Mouse (Mus musculus) gastrocnemius, adult 8-10 months (tissue): ENCODE data around the gene Xpnpep3. TPM values are rescaled to one million over a fixed set of nuclear protein-coding genes. Genes with fewer than 3 reads are reported as not detected.

Source experiments
- DNase-seq, 2 experiments: peaks; one replicate each; pipeline ENCODE4 v3.0.0; 2022; ENCODE audit warnings: low spot score in 2 of 2
- total RNA-seq, 4 experiments: library from RNA; stranded (reverse); gene quantifications; 2 replicates each; pipeline ENCODE4 v1.2.4; 2022

The Xpnpep3 gene
- total RNA-seq, 4 experiments from 2014 or later = 4.6 to 8.1 (median 7.7) TPM

DNA sequence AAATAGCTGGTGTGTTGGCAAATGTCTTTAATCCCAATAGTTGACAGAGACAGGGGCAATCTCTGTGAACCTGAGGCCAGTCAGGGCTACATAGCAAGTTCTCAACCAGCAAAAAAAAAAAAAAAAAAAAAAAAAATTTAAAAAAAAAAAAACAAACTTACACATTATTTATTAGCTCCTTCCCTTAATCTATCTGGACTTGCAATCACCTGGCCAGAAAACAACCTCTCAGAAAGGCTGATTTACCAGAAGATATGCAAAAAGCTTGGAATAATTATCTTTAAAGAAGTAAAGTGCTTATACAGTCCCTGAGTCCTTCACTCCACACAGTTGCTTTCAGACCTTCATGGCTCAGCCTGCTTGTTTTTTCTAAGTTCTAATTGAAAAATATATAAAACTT lies 1.7 kb upstream of the Xpnpep3 start:
- no peak for DNase-seq

DNA sequence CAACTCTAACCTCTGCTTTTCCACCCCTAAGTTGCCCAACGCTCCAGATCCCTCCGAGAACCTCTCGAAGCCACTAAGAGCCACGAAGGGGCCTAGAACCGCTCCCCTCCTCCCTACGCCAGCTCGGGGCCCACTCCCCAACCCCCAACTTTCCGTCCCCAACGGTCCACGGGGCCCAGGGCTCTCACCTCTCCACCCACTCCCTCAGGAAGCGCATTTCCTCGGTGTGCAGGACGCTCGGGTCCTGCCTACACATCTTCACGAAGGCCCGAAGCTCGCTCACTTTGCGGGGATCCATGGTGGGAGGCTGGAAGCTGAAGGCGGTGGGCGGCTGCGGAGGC lies 671 bp upstream of the Xpnpep3 start:
- no peak for DNase-seq

DNA sequence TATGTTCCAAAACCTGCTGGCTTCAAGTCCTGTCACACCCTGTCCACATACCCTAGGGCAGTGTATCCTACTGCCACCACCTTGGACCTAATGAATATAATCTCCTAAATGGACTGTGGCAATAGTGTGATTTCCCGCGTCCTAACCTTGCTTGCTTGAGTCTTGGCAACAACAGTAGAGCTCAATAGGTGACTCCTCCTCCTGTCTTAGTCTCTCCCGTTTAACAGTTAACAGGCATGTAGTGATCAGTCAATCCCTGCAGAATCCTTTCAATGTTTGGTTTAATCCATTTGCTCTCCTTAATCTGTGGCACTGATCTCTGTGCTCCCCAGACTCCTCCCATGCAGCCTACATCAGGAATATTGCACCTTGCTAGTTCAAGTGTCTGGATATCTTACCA lies 5.1 kb downstream of the Xpnpep3 start:
- DNase-seq = no peak

DNA sequence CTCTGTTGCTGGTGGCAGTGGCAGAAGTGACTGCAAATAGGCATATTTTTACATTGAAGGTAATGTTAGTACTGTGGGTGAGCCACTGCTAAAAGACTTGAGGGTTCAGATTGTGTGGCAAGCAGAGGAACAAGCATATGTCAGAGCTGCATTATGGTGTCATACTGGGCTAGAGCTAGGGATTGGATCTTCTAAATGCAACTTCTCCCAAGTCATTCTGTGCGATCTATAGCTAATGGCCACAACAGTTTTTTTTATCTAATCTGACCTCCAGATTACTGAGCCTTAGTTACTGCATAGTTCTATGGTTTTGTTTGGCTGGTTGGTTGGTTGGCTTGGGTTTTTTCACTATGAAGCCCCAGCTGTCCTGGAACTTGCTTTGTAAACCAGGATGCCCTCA lies 8.3 kb downstream of the Xpnpep3 start, which contains the start of gene Dnajb7:
Dnajb7 (minus strand) TSS at position 101 of the 400 bp plus-strand sequence.
- DNase-seq = no peak

DNA sequence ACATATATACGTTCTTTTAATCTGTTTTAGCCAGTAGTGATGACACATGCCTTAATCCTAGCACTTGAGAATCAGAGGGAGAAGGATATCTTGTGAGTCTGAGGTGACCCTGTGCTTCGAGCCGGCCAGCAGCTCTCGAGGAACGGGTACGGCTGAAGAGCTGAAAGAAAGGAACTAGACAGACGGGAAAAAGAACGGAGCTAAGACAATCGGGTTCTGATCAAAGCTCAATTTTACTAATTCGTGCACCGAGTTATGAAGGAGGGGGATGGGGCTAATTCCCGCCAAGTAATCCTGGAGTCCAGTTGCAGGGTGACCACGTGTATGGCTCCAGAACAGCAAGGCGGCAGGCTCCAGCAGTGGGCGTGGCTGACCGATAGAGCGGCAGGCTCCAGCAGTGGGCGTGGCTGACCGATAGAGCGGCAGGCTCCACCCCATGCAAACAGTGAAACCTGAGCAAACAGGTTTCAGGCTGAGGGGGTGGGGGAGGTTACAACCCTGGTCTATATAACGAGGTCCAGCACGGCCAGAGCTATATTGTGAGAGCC lies 16.9 kb downstream of the Xpnpep3 start:
- DNase-seq = peak; percentile 50 to 75

DNA sequence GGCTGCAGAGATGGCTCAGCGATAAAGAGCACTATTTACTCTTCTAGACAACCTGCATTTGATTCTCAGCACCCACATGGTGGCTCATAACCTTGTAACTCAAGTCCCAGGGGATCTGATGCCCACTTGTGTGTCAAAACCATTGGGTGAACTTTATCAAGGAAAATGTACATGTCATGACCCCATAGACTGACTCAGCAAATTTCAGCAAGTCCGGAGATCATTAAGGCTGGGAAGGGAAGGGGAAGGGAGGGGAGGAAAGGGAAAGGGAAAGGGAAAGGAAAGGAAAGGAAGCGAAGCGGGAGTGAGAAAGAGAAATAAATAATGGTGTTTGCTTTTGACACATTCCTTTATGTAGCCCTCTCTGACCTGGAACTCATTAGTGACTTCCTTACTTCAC lies 18.1 kb downstream of the Xpnpep3 start:
- no peak for DNase-seq

DNA sequence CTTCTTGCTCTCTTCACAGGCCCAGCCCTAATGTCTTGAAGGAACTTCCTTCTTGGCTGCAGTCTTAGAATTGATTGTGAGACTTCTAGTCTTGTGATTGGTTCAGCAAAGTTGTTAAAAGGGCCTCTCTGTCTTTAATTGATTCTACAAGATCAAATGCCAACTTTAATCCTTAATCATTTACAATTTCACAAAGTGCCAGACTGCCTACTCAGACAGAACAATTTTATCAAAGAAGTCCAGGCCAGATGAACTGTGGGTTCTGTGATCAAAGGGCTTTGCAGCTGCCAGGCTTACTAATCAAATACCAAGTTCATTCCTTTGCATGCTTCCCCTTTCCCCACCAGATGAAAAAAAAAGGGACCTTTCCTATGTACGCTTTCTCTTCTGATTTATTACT lies 21.5 kb downstream of the Xpnpep3 start:
- no peak for DNase-seq

DNA sequence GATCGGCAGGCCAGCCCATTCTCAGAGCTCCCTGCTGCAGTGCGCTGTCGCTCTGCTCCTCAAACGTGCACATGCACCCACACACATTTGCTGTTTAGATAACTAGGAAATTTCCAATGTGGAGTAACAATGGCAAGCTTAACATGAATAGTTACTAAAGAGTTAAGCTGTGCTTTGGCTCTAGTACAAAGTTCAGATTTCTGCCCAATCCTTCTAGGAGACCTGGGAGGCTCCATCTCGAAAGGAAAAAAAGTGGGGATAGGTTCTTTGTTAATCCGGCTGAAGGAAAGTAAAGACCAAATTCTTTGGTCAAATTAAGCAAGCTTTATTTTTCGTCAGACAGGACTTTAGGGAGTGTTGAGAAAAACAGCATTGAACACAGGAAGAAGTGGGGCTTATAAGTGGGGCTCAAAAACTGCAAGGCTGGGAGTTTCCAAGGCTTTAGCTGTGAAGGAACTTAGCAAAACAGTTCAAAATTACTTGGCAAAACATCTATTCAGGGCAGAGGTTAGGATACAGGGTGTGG lies 22.3 kb downstream of the Xpnpep3 start:
- no peak for DNase-seq

DNA sequence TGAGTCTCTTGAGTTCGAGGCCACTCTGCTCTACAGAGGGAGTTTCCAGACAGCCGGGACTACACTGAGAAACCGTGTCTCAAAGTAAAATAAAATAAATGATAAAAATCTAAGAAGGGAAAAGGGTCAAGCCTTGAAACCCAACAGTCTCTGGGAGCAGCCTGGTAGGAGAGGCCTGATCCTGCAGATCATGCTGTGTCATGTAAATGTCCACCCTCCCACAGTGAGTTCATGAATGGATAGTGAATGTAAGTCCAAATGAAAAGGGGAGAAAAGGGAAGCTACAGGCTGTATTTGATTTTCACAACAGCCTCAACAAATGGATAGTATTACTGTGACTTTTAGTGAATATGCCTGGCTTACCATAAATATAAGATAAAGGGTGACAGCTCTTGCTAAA lies 25.4 kb downstream of the Xpnpep3 start:
- DNase-seq = no peak

DNA sequence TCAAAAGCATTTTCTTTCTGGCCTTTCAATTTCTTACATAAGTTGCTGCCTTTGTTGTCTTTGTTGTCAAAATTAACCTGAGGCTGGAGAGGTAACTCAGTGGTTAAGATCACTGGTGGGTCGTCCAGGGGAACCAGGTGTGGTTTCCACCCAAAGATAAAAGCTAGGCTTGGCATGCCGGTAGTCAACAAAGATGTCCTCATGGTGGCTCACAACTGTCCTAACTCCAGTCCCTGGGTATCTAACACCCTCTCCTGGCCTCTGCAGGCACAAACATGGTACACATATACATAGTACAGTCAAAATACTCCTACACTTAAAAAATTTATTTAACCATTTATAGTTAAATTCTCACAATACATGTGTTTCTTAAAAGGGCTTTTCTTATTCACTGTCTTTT lies 28.0 kb downstream of the Xpnpep3 start:
- DNase-seq = no peak

DNA sequence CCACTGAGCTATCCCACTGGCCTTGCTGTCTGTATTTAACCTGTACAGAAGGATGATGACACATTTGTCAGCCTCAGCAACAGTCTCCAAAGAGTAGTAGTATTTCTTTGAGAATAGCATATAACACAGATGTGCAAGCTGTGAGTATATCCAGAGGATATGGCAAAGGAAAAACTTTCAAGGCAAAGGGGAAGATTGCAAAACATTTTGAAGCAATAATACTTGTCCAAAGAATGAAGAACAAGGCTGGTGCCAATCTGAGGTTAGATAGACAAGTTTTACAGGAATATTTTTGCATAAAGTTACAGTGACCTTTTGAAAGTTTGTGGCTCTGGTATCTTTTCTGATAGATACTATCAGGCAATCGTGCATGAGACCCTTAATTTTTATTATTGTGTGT lies 31.3 kb downstream of the Xpnpep3 start:
- no peak for DNase-seq

DNA sequence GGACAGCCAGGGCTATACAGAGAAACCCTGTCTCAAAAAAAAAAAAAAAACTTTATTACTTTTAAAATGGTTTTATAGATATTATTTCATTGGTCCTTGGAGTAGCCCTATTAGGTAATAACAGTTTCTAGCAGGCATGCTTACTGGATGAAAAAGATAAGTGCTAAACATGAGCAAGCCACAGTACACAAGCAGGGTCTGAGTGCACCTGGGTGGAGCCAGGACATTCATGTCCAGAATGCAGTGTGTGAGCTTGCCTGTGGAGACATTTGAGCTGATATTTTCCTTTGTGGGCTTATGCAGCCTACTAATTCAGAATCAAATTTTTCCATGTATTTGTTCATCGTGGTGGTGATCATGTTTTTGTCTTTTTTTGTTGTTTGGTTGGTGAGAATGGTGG lies 38.4 kb downstream of the Xpnpep3 start:
- no peak for DNase-seq

DNA sequence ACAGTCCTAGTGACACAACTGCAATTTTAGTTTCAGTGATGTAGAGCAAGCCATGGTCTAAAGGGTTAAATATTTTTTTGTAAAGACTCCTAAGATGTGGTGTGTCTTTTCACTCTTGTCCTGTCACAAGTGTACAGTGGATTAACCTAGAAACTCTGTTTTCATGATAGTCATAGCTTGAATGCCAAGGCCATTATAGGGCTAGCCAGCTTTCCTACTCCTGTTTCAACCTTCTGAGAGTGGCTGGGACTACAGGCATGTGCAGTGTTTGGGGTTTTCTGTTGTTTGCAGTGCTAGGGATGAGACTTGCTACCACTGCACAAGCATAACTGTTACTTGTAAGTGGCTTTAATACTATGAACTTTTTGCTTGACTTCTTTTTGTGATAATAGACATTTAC lies 39.3 kb downstream of the Xpnpep3 start:
- no peak for DNase-seq

DNA sequence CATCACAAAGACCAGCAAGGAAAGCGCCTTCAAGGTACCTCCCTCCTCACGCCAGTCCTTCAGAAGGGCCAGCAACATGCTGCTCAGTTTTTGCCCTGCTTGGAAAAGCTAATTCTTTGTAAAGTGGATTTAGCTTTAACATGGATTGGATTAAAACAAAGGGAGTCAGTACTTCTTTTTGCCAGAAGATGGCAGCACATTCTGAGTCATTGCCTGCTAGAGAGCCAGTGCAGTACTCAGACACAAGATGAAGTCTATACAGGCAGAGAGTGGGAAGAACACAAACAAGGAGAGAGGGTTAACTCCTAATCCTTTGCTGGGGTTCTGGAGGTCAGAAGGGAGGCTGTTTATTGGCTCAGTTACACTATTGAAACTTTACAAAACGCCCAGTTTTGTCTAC lies 48.5 kb downstream of the Xpnpep3 start:
- peak in 1 of 2 experiments; percentile 34 for DNase-seq

DNA sequence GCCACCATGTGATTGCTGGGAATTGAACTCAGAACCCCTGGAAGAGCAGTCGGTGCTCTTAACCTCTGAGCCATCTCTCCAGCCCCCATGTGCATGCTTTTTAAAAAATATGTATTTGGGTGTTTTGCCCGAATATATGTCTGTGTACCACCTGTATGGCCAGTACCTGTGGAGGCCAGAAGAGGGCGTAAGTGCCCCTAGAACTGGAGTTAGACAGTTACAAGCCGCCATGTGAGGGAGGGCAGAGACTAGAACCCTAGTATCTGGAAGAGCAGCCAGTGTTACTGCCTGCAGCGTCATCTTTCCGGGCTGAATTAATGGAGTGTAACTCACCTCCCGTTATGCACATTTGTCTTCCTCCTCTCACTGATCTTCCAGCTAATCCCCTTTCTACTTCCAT lies 61.6 kb downstream of the Xpnpep3 start:
- no peak for DNase-seq

DNA sequence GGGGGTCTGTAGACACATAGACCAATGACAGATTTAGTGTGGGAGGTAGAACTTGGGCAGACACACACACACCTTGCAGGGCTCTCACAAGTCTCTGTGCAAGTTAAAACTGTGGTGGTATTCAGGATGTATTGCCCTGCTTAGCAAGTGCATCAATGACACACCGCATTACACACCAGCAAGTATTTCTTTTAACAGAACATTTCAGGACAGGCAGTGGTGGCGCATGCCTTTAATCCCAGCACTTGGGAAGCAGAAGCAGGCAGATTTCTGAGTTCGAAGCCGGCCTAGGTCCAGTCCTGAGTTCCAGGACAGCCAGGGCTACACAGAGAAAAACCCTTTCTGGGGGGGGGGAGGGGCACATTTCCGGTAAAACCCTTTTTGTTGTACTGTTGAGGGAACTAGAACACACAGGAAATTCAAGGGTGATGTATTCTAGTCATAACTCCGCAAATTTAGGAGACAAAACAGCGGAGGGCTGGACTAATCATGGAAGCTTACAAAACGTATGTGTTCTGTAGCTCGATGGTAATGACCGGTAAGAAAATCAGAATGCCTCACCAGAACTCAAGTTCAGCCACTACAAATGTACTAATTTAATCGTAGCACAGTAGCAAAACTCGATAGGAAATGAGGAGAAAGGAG lies 65.2 kb downstream of the Xpnpep3 start:
- DNase-seq = no peak

DNA sequence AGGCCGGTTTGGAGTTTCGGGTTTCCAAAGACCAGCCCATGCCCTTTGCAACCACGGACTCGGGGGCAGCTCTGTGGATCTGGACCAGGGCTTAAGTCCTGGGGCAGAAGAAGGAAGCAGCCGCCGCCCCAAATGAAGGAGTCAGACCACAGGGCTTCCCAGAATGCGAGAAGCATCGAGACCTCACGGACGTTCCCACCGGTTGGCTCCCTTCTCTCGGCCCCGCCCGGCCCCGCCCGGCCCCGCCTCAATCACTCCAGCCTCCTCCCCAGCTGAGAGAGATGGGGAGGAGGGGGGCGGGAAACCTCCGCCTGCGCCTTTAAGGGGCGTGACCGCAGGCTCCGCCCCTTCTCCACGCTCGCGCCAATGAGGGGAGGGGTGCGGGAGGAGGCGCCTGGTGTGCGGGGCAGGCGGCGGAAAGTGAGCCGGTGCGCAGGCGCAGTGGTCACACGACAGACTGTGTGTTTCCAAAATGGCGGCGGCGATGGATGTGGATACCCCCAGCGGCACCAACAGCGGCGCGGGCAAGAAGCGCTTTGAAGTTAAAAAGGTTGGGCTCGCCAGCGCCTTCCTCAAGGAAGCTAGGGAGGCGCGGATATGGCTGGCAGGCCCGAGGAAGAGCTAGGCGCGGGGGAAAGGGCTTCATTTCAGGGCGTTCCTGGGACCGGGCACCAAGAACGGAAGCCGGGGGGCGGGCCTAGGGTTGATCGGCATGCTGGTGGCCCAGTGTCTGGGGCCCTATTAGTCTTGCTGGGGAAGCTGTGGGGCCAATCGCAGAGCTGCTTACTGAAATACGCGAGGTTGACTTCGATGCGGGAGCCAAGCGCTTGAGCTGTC lies 66.2 kb downstream of the Xpnpep3 start, which contains the start of gene Rbx1:
Rbx1 (plus strand) TSS at position 396 of the 837 bp plus-strand sequence.
- peak; percentile 97 to 99 for DNase-seq

DNA sequence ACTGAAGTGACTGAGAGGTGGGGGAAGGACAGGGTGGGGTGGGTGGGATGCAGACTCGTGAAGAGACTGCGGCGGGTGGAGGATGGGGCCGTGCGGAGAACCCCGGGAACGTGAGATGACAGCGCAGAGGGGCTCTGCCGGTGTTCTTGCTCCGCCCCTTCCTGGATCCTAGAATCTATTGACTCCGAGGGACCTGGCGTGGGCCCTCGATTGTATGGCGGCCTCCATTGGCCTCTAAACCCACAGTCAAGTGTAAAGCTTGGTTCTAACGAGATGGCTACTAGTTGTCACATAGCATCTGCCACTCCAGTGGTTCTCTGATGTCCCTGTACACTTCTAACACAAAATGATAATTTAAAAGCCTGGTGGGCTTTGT lies 66.8 kb downstream of the Xpnpep3 start:
- no peak for DNase-seq

DNA sequence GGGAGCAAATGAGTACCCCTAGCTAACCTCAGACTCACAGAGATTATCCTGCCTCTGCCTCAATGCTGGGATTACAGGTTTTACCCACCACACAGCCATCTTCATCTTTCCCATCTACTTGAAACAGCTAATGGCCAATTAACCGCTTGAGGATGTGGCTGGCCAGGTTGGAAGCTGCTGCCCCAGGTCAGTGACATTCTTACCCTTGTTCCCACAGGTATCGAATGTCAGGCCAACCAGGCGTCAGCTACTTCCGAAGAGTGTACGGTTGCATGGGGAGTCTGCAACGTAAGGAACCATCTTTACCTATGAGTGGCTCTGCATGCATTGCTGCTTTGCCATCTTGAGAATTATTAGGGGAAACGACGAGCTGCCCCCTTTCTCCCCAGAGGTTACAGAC lies 70.8 kb downstream of the Xpnpep3 start:
- DNase-seq = no peak

DNA sequence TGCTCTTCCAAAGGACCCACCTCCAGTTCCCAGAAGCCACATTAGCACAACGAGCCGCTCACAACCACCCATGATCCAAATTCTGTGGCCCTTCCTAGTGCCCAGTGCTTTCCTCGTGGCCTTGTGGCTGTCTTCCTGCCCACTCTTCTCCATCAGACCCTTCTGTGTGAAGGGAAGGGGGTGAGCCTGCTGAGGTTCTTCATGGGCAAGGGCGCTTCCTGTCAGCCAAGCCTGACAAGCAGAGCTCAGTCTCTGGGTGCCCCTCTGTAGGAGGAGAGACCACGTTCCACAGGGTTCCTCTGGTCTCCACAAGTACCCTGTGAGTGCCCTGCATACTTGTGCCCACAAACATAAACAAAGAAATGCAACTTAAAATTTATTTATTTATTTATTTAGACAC lies 72.3 kb downstream of the Xpnpep3 start:
- no peak for DNase-seq

DNA sequence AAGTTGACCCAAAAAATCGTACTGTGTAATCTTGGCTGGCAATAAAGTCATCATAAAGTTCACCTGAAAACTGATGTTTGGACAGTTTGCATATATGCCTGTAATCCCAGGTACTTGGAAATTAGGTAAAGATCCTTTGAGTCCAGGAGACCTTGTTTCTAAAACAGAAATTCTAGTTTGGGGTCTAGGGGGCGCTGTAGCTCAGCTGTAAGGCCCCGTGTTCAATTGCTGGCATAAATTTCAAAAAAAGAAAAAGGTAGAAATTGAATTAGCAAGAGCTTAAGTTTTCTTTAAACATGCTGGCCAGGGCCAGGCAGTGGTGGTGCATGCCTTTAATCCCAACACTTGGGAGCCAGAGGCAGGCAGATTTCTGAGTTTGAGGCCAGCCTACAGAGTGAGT lies 75.7 kb downstream of the Xpnpep3 start:
- no peak for DNase-seq

DNA sequence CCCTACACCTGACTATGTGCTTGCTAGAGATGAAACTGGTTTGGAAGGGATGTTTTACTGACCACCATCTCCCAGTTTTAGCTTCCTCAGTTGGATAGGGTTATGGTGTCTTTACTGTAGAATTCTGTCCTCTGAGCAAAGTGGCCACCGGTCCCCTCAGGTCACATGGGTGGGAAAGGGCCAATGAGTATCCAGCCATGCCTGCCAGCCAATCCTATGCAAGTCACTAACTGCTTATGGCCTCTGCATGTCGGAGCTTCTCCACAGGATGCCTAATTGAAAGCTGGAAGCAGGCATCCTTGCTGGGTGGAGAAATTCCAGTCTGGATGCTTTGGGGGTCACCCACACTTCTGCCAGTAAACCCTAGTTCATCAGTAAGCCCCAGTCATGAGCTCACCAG lies 76.7 kb downstream of the Xpnpep3 start:
- no peak for DNase-seq
